Mouse (Mus musculus): Measurements from ENCODE around the gene 3110040N11Rik. TPM values are rescaled to one million over a fixed set of nuclear protein-coding genes. Genes with fewer than 3 reads are reported as not detected.

The 3110040N11Rik gene
- polyA plus RNA-seq, 1 experiment from 2014 or later, result 40.5 TPM

Other genes with a start within 250 kb of the 3110040N11Rik start
- gene Fsd2, start 222.5 kb downstream of the 3110040N11Rik start, polyA plus RNA-seq (2014; fragmentation: Nextera tagmentation; extraction: Ambion mirVana), result 50.9 and 62.4 TPM in 2 replicates
- 5.9 and 6.2 TPM in 2 replicates for gene Whamm, start 218.2 kb downstream of the 3110040N11Rik start, polyA plus RNA-seq (2014; fragmentation: Nextera tagmentation; extraction: Ambion mirVana)
- 121 and 129 TPM in 2 replicates for gene Homer2, start 82.0 kb downstream of the 3110040N11Rik start, polyA plus RNA-seq (2014; fragmentation: Nextera tagmentation; extraction: Ambion mirVana)
- gene Ramac, start 26.6 kb downstream of the 3110040N11Rik start, polyA plus RNA-seq (2014; fragmentation: Nextera tagmentation; extraction: Ambion mirVana), result 78.3 and 91.3 TPM in 2 replicates
- 94.0 and 94.8 TPM in 2 replicates for gene Btbd1, start 40.0 kb upstream of the 3110040N11Rik start, polyA plus RNA-seq (2014; fragmentation: Nextera tagmentation; extraction: Ambion mirVana)
- gene Gm10160, start 66.3 kb upstream of the 3110040N11Rik start, polyA plus RNA-seq (2014; fragmentation: Nextera tagmentation; extraction: Ambion mirVana), result not detected in 2 replicates
- gene Tm6sf1, start 69.5 kb upstream of the 3110040N11Rik start, polyA plus RNA-seq (2014; fragmentation: Nextera tagmentation; extraction: Ambion mirVana), result 27.0 and 29.4 TPM in 2 replicates
- gene Hdgfl3, start 145.0 kb upstream of the 3110040N11Rik start, polyA plus RNA-seq (2014; fragmentation: Nextera tagmentation; extraction: Ambion mirVana), result 11.0 and 11.9 TPM in 2 replicates
- gene Bnc1, start 202.8 kb upstream of the 3110040N11Rik start, polyA plus RNA-seq (2014; fragmentation: Nextera tagmentation; extraction: Ambion mirVana), result 8.5 and 8.6 TPM in 2 replicates